ENCODE assay signal across 17 mouse cellular contexts in the genomic region with DNA sequence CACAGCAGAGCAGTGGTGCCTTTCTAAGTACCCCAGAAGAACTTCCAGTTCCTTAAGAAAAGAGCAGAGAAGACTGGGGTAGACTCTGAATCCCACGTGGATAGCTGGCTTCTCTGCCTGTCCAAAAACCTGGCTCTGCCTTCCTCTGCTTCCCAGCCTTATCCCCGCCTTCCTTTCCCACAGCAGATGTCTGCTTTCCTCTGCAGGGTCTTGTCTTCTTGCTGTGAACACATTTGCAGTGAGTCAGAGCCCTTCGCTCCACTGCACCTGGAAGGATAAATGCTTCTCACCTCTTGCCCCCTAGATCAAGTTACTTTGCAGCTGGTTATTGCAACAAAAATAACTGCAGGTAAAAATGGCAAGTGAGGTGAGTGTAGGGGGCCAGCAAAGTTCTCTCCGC.
DNase-seq lines count a peak whose midpoint lies in the region; ATAC-seq lines count a peak whose summit lies in the region.
"Had no signal": no experiment of that assay in that cellular context is flagged by ENCODE, and none has a peak within 500 bp of the region (broad histone marks: within the 10 kb centered on the region; RNA-seq: fewer than 3 reads in every experiment).

No protein-coding gene starts in this region.

- no peaks in the 10 kb centered on the region for H3K9me3 ChIP-seq in kidney, embryonic 15.5 days (replicated peaks)
- no peaks in the 10 kb centered on the region for H3K9me3 ChIP-seq in kidney, embryonic 16.5 days (ENCODE audit: low read length)
- H3K9me3 ChIP-seq: forebrain, embryonic 13.5 days; heart, embryonic 12.5 days; hindbrain, embryonic 10.5 days had no signal

- no peak overlapping the region for H3K27ac ChIP-seq in kidney, embryonic 15.5 days
- H3K27ac ChIP-seq in kidney, embryonic 16.5 days (ENCODE audit: low read length), result no peak overlapping the region
- H3K27ac ChIP-seq: forebrain, embryonic 13.5 days; hindbrain, embryonic 10.5 days; hindbrain, embryonic 14.5 days had no signal

- 26% methylated on average over 4 of the region's 4 CpGs for WGBS in kidney, embryonic 15.5 days
- WGBS in kidney, embryonic 16.5 days, result 23% methylated on average over 4 of the region's 4 CpGs

- ATAC-seq in kidney, embryonic 15.5 days (replicated peaks; ENCODE audit: low FRiP score), result peak; percentile 55; the same call in 1 of the 2 replicates
- no peak for ATAC-seq in kidney, embryonic 16.5 days (ENCODE audit: low FRiP score, low TSS enrichment)
- ATAC-seq: forebrain, embryonic 13.5 days; forebrain, postnatal 0 days had no signal

- H3K4me1 ChIP-seq in kidney, embryonic 15.5 days, result peaks cover 16% of the 10 kb centered on the region
- peaks cover 16% of the 10 kb centered on the region; the same call in 1 of the 2 replicates for H3K4me1 ChIP-seq in kidney, embryonic 16.5 days (ENCODE audit: insufficient read depth, low read length)

- H3K4me2 ChIP-seq in kidney, embryonic 15.5 days, result no peak overlapping the region
- H3K4me2 ChIP-seq in kidney, embryonic 16.5 days (replicated peaks; ENCODE audit: low read depth, low read length), result no peak overlapping the region
- H3K4me2 ChIP-seq: forebrain, embryonic 13.5 days; heart, embryonic 12.5 days; hindbrain, embryonic 14.5 days had no signal

- no peak overlapping the region for H3K4me3 ChIP-seq in kidney, embryonic 15.5 days (replicated peaks)
- H3K4me3 ChIP-seq in kidney, embryonic 16.5 days (ENCODE audit: low read length), result no peak overlapping the region
- H3K4me3 ChIP-seq: forebrain, embryonic 13.5 days; heart, embryonic 12.5 days; hindbrain, embryonic 10.5 days had no signal

- H3K36me3 ChIP-seq in kidney, embryonic 15.5 days, result no peaks in the 10 kb centered on the region
- H3K36me3 ChIP-seq in kidney, embryonic 16.5 days (ENCODE audit: insufficient read depth, low read length), result no peaks in the 10 kb centered on the region
- H3K36me3 ChIP-seq: heart, embryonic 12.5 days; hindbrain, embryonic 10.5 days had no signal

- DNase-seq in right cerebral cortex, postnatal 25 days, result peak; percentile 11
- DNase-seq in right cerebral cortex, postnatal 4 days, result no peak
- peak; percentile 8 for DNase-seq in forelimb bud, embryonic 11.5 days (ENCODE audit: low read depth, low spot score)
- no peak for DNase-seq in left cerebral cortex, adult 8-10 months (ENCODE audit: low spot score in 2 of 2)
- DNase-seq: adrenal gland, adult 8-10 months; adrenal gland, postnatal 36 days; cerebellum, adult 11 months; cerebellum, adult 8-10 months; cerebellum, postnatal 14 days; forebrain, postnatal 0 days; gastrocnemius, postnatal 25 days had no signal

- no peaks in the 10 kb centered on the region for H3K27me3 ChIP-seq in kidney, embryonic 15.5 days
- no peaks in the 10 kb centered on the region for H3K27me3 ChIP-seq in kidney, embryonic 16.5 days (ENCODE audit: insufficient read depth, low read length)
- H3K27me3 ChIP-seq: forebrain, embryonic 13.5 days; heart, embryonic 12.5 days had no signal

- H3K9ac ChIP-seq in kidney, embryonic 15.5 days, result no peak overlapping the region
- no peak overlapping the region for H3K9ac ChIP-seq in kidney, embryonic 16.5 days (replicated peaks; ENCODE audit: low read length)
- H3K9ac ChIP-seq: forebrain, embryonic 13.5 days; forebrain, postnatal 0 days; heart, embryonic 12.5 days; hindbrain, embryonic 14.5 days had no signal

Comparison
In these comparisons a context has a peak if more than half of its experiments do, and no peak if none do; other contexts are left out.
1. DNase-seq: peak in right cerebral cortex, postnatal 25 days (single experiment) and forelimb bud, embryonic 11.5 days (single experiment); none in right cerebral cortex, postnatal 4 days (single experiment) and left cerebral cortex, adult 8-10 months (0 of 2).